Mouse (Mus musculus) hindbrain, postnatal 0 days (tissue): ENCODE measurements around the gene Ubqlnl. TPM values are rescaled to one million over a fixed set of nuclear protein-coding genes. Genes with fewer than 3 reads are reported as not detected.

ENCODE experiments used
- ATAC-seq: fragments of 200-750 bp; cut with Nextera tagmentation; 2 replicates; pipeline ENCODE4 v1.8.0; 2017; ENCODE audit warnings: mild to moderate bottlenecking, moderate TSS enrichment, moderate library complexity
- DNase-seq: peaks from one replicate; pipeline ENCODE4 v3.0.0-alpha.2; 2015; ENCODE audit warnings: low spot score
- H3K27ac ChIP-seq: fragments of 300-500 bp; sonication (generic); 2 replicates; pipeline ENCODE4 v1.5.1; 2014; ENCODE audit warnings: mild to moderate bottlenecking
- H3K27me3 ChIP-seq: fragments of 300-500 bp; sonication (generic); 2 replicates; pipeline ENCODE4 v1.6.1; 2014; ENCODE audit warnings: low read length, mixed read lengths; ENCODE audit not compliant: insufficient read depth
- H3K36me3 ChIP-seq: fragments of 300-500 bp; sonication (generic); 2 replicates; pipeline ENCODE4 v1.6.1; 2014; ENCODE audit warnings: low read length, mixed read lengths; ENCODE audit not compliant: insufficient read depth
- H3K4me1 ChIP-seq: fragments of 300-500 bp; sonication (generic); 2 replicates; pipeline ENCODE4 v1.6.1; 2014; ENCODE audit warnings: antibody characterized with exemption, low read length, mixed read lengths; ENCODE audit not compliant: insufficient read depth
- H3K4me2 ChIP-seq: fragments of 300-500 bp; sonication (generic); 2 replicates; pipeline ENCODE4 v1.6.1; 2014; ENCODE audit warnings: low read depth, mild to moderate bottlenecking, low read length, moderate library complexity, mixed read lengths
- H3K4me3 ChIP-seq: fragments of 300-500 bp; sonication (generic); 2 replicates; pipeline ENCODE4 v1.5.1; 2014; ENCODE audit warnings: low read length
- H3K9ac ChIP-seq: fragments of 300-500 bp; sonication (generic); replicated peaks from 2 replicates; pipeline ENCODE4 v1.6.1; 2014; ENCODE audit warnings: mild to moderate bottlenecking, low read length, moderate library complexity, mixed read lengths
- H3K9me3 ChIP-seq: fragments of 300-500 bp; sonication (generic); 2 replicates; pipeline ENCODE4 v1.6.1; 2016; ENCODE audit warnings: low read length, mixed read lengths
- CTCF ChIP-seq: IDR thresholded peaks from 2 replicates; pipeline ENCODE4 v1.5.1; 2016; ENCODE audit warnings: antibody characterized with exemption, control low read depth, low read depth
- WGBS: fragments of 180-500 bp; shearing (Covaris S2); extraction: QIAGEN DNeasy Blood & Tissue Kit; methylation state at CpG from one replicate; pipeline ENCODE4 v1.1.7; 2014; 5-methylcytosine and 5-hydroxymethylcytosine counted together
- polyA plus RNA-seq: library from polyadenylated mRNA; unstranded; fragments of >200 nt; fragmentation: Nextera tagmentation; extraction: Ambion mirVana; gene quantifications from 2 replicates; pipeline ENCODE4 v1.2.1, GENCODE M21; 2015
- total RNA-seq: library from RNA; depleted of rRNA; stranded (reverse); fragments of >200 nt; gene quantifications from 2 replicates; pipeline ENCODE4 v1.2.3, GENCODE M21; 2014; rRNA removed

The Ubqlnl gene
- total and polyA plus RNA-seq, 2 experiments from 2014 or later, result not detected

- Histone ChIP-seq H3K36me3 (no peaks in the 10 kb centered on the region), H3K4me2 (no peak overlapping the region), H3K9me3 (no peaks in the 10 kb centered on the region), H3K4me3 (no peak overlapping the region), H3K4me1 (no peaks in the 10 kb centered on the region), H3K27me3 (no peaks in the 10 kb centered on the region), H3K9ac (no peak overlapping the region), H3K27ac (no peak overlapping the region)
- ATAC-seq (no peak), DNase-seq (no peak)
- no peak for TF ChIP-seq CTCF
- WGBS, result 48% methylated on average over 4 of the region's 4 CpGs
Measured at GRCm38 (mm10) chr7:104103913-104104756, 46.2 kb downstream of the Ubqlnl start.

Other genes starting within 250 kb of the Ubqlnl start
- gene Olfr65, start 247.1 kb downstream of the Ubqlnl start, total RNA-seq, result not detected in 2 replicates
- not detected in 2 replicates for gene Olfr65, start 247.1 kb downstream of the Ubqlnl start, polyA plus RNA-seq
- gene Olfr631, start 221.7 kb downstream of the Ubqlnl start, total RNA-seq, result not detected in 2 replicates
- not detected in 2 replicates for gene Olfr631, start 221.7 kb downstream of the Ubqlnl start, polyA plus RNA-seq
- gene Olfr632, start 216.2 kb downstream of the Ubqlnl start, total RNA-seq, result not detected in 2 replicates
- not detected in 2 replicates for gene Olfr632, start 216.2 kb downstream of the Ubqlnl start, polyA plus RNA-seq
- not detected in 2 replicates for gene Olfr633, start 206.1 kb downstream of the Ubqlnl start, total RNA-seq
- gene Olfr633, start 206.1 kb downstream of the Ubqlnl start, polyA plus RNA-seq, result not detected in 2 replicates
- gene Olfr635, start 179.4 kb downstream of the Ubqlnl start, total RNA-seq, result not detected in 2 replicates
- not detected in 2 replicates for gene Olfr635, start 179.4 kb downstream of the Ubqlnl start, polyA plus RNA-seq
- gene Olfr638, start 151.8 kb downstream of the Ubqlnl start, total RNA-seq, result not detected in 2 replicates
- not detected in 2 replicates for gene Olfr638, start 151.8 kb downstream of the Ubqlnl start, polyA plus RNA-seq
- not detected in 2 replicates for gene Olfr639, start 133.3 kb downstream of the Ubqlnl start, total RNA-seq
- 0.03 TPM in 1 of 2 replicates, not detected in the other for gene Olfr639, start 133.3 kb downstream of the Ubqlnl start, polyA plus RNA-seq
- gene Olfr640, start 125.0 kb downstream of the Ubqlnl start, total RNA-seq, result not detected in 2 replicates
- not detected in 2 replicates for gene Olfr640, start 125.0 kb downstream of the Ubqlnl start, polyA plus RNA-seq
- gene Olfr641, start 115.1 kb downstream of the Ubqlnl start, total RNA-seq, result not detected in 2 replicates
- not detected in 2 replicates for gene Olfr641, start 115.1 kb downstream of the Ubqlnl start, polyA plus RNA-seq
- gene Olfr642, start 97.9 kb downstream of the Ubqlnl start, total RNA-seq, result not detected in 2 replicates
- gene Olfr642, start 97.9 kb downstream of the Ubqlnl start, polyA plus RNA-seq, result not detected in 2 replicates
- gene 4930516K23Rik, start 89.1 kb downstream of the Ubqlnl start, total RNA-seq, result not detected in 2 replicates
- not detected in 2 replicates for gene 4930516K23Rik, start 89.1 kb downstream of the Ubqlnl start, polyA plus RNA-seq
- gene Olfr644, start 78.7 kb downstream of the Ubqlnl start, total RNA-seq, result not detected in 2 replicates
- not detected in 2 replicates for gene Olfr644, start 78.7 kb downstream of the Ubqlnl start, polyA plus RNA-seq
- gene Olfr645, start 65.1 kb downstream of the Ubqlnl start, total RNA-seq, result not detected in 2 replicates
- not detected in 2 replicates for gene Olfr645, start 65.1 kb downstream of the Ubqlnl start, polyA plus RNA-seq
- gene Olfr646, start 45.7 kb downstream of the Ubqlnl start, total RNA-seq, result not detected in 2 replicates
- gene Olfr646, start 45.7 kb downstream of the Ubqlnl start, polyA plus RNA-seq, result not detected in 2 replicates
- not detected in 2 replicates for gene Ubqln5, start 20.7 kb downstream of the Ubqlnl start, total RNA-seq
- not detected in 2 replicates for gene Ubqln5, start 20.7 kb downstream of the Ubqlnl start, polyA plus RNA-seq
- not detected in 2 replicates for gene Olfr643, start 13.2 kb downstream of the Ubqlnl start, total RNA-seq
- gene Olfr643, start 13.2 kb downstream of the Ubqlnl start, polyA plus RNA-seq, result not detected in 2 replicates
- gene Ubqln3, start 7.3 kb downstream of the Ubqlnl start, total RNA-seq, result not detected in 2 replicates
- gene Ubqln3, start 7.3 kb downstream of the Ubqlnl start, polyA plus RNA-seq, result not detected in 2 replicates
- not detected in 2 replicates for gene Olfm5, start 14.3 kb upstream of the Ubqlnl start, total RNA-seq
- gene Olfm5, start 14.3 kb upstream of the Ubqlnl start, polyA plus RNA-seq, result not detected in 2 replicates
- not detected in 2 replicates for gene Olfr648, start 32.8 kb upstream of the Ubqlnl start, total RNA-seq
- 0.37 and 0.40 TPM in 2 replicates for gene Olfr648, start 32.8 kb upstream of the Ubqlnl start, polyA plus RNA-seq
- gene Olfr649, start 45.4 kb upstream of the Ubqlnl start, total RNA-seq, result not detected in 2 replicates
- not detected in 2 replicates for gene Olfr649, start 45.4 kb upstream of the Ubqlnl start, polyA plus RNA-seq
- gene Trim6, start 68.2 kb upstream of the Ubqlnl start, total RNA-seq, result 0.29 and 0.37 TPM in 2 replicates
- gene Trim6, start 68.2 kb upstream of the Ubqlnl start, polyA plus RNA-seq, result 0.68 and 0.91 TPM in 2 replicates
- 1.3 and 1.9 TPM in 2 replicates for gene Trim34a, start 93.9 kb upstream of the Ubqlnl start, total RNA-seq
- 1.1 and 1.6 TPM in 2 replicates for gene Trim34a, start 93.9 kb upstream of the Ubqlnl start, polyA plus RNA-seq
- gene Trim5, start 137.5 kb upstream of the Ubqlnl start, total RNA-seq, result 0.16 TPM in 1 of 2 replicates, not detected in the other
- 0.25 and 0.47 TPM in 2 replicates for gene Trim5, start 137.5 kb upstream of the Ubqlnl start, polyA plus RNA-seq
- gene Trim12a, start 164.9 kb upstream of the Ubqlnl start, total RNA-seq, result 2.2 and 2.8 TPM in 2 replicates
- 3.1 and 3.7 TPM in 2 replicates for gene Trim12a, start 164.9 kb upstream of the Ubqlnl start, polyA plus RNA-seq
- not detected in 2 replicates for gene Trim34b, start 178.9 kb upstream of the Ubqlnl start, total RNA-seq
- not detected in 2 replicates for gene Trim34b, start 178.9 kb upstream of the Ubqlnl start, polyA plus RNA-seq
- gene Trim12c, start 202.8 kb upstream of the Ubqlnl start, total RNA-seq, result 1.7 and 1.8 TPM in 2 replicates
- gene Trim12c, start 202.8 kb upstream of the Ubqlnl start, polyA plus RNA-seq, result 0.61 and 0.83 TPM in 2 replicates
- gene Trim30b, start 219.3 kb upstream of the Ubqlnl start, total RNA-seq, result 0.16 TPM in 1 of 2 replicates, not detected in the other
- not detected in 2 replicates for gene Trim30b, start 219.3 kb upstream of the Ubqlnl start, polyA plus RNA-seq